Mouse (Mus musculus) hindbrain, postnatal 0 days (tissue): ENCODE results near the gene Olfr1256. TPM values are rescaled to one million over a fixed set of nuclear protein-coding genes. Genes with fewer than 3 reads are reported as not detected.

Experiments
- ATAC-seq: fragments of 200-750 bp; cut with Nextera tagmentation; 2 replicates; pipeline ENCODE4 v1.8.0; 2017; ENCODE audit warnings: mild to moderate bottlenecking, moderate TSS enrichment, moderate library complexity
- DNase-seq: peaks from one replicate; pipeline ENCODE4 v3.0.0-alpha.2; 2015; ENCODE audit warnings: low spot score
- H3K27ac ChIP-seq: fragments of 300-500 bp; sonication (generic); 2 replicates; pipeline ENCODE4 v1.5.1; 2014; ENCODE audit warnings: mild to moderate bottlenecking
- H3K27me3 ChIP-seq: fragments of 300-500 bp; sonication (generic); 2 replicates; pipeline ENCODE4 v1.6.1; 2014; ENCODE audit warnings: low read length, mixed read lengths; ENCODE audit not compliant: insufficient read depth
- H3K36me3 ChIP-seq: fragments of 300-500 bp; sonication (generic); 2 replicates; pipeline ENCODE4 v1.6.1; 2014; ENCODE audit warnings: low read length, mixed read lengths; ENCODE audit not compliant: insufficient read depth
- H3K4me1 ChIP-seq: fragments of 300-500 bp; sonication (generic); 2 replicates; pipeline ENCODE4 v1.6.1; 2014; ENCODE audit warnings: antibody characterized with exemption, low read length, mixed read lengths; ENCODE audit not compliant: insufficient read depth
- H3K4me2 ChIP-seq: fragments of 300-500 bp; sonication (generic); 2 replicates; pipeline ENCODE4 v1.6.1; 2014; ENCODE audit warnings: low read depth, mild to moderate bottlenecking, low read length, moderate library complexity, mixed read lengths
- H3K4me3 ChIP-seq: fragments of 300-500 bp; sonication (generic); 2 replicates; pipeline ENCODE4 v1.5.1; 2014; ENCODE audit warnings: low read length
- H3K9ac ChIP-seq: fragments of 300-500 bp; sonication (generic); replicated peaks from 2 replicates; pipeline ENCODE4 v1.6.1; 2014; ENCODE audit warnings: mild to moderate bottlenecking, low read length, moderate library complexity, mixed read lengths
- H3K9me3 ChIP-seq: fragments of 300-500 bp; sonication (generic); 2 replicates; pipeline ENCODE4 v1.6.1; 2016; ENCODE audit warnings: low read length, mixed read lengths
- CTCF ChIP-seq: IDR thresholded peaks from 2 replicates; pipeline ENCODE4 v1.5.1; 2016; ENCODE audit warnings: antibody characterized with exemption, control low read depth, low read depth
- WGBS: fragments of 180-500 bp; shearing (Covaris S2); extraction: QIAGEN DNeasy Blood & Tissue Kit; methylation state at CpG from one replicate; pipeline ENCODE4 v1.1.7; 2014; 5-methylcytosine and 5-hydroxymethylcytosine counted together
- polyA plus RNA-seq: library from polyadenylated mRNA; unstranded; fragments of >200 nt; fragmentation: Nextera tagmentation; extraction: Ambion mirVana; gene quantifications from 2 replicates; pipeline ENCODE4 v1.2.1, GENCODE M21; 2015
- total RNA-seq: library from RNA; depleted of rRNA; stranded (reverse); fragments of >200 nt; gene quantifications from 2 replicates; pipeline ENCODE4 v1.2.3, GENCODE M21; 2014; rRNA removed

Olfr1256 gene
- total and polyA plus RNA-seq, 2 experiments from 2014 or later = 0.05 TPM; not detected in 1

DNA sequence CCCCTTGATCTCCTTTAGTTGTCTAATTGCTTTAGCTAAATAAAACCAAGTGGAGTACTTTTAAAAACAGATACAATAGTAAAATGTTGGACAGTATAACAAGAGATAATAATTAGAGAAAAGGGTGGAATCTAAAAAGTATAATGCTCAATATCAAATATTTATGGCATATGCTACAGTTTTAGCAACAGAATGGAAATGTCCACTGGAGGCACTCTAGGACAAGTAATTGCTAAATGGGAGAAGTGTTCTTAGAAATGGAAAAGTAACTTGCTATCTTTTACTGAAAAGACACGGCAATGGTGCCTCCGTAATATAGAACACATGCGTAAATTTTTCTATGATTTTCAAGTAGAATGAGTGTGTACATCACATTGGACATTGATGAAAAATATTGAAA is 41.8 kb downstream of the Olfr1256 start:
- Histone ChIP-seq H3K4me2 (no peak overlapping the region), H3K27me3 (no peaks in the 10 kb centered on the region), H3K4me1 (no peaks in the 10 kb centered on the region), H3K9me3 (no peaks in the 10 kb centered on the region), H3K27ac (no peak overlapping the region), H3K36me3 (no peaks in the 10 kb centered on the region), H3K9ac (no peak overlapping the region), H3K4me3 (no peak overlapping the region)
- ATAC-seq (no peak), DNase-seq (peak; percentile 4)
- 89% methylated on average over 3 of the region's 3 CpGs for WGBS
- peak; percentile 33; the same call in 1 of the 2 replicates for TF ChIP-seq CTCF

DNA sequence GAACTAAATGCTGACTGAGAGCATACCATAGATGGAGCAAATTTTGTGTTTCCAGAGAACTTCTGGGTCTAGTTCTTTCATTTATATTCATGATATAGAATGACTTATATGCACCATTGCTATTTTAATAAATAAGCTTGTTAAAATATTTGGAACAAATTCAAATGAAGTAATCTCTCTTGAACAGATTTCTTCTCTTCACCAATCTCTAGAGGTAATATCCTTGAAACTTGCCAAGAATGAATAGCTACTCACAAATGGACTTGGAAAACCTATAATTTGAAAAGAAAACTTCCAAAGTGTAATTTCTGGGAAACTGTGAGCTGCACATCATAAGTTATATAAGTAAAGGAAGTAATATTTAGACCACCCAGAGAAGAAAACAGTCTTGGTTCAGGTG is 47.8 kb downstream of the Olfr1256 start, which contains the start of gene Olfr1254:
Gene Olfr1254 (minus strand): TSS at position 101 of the 400 bp plus-strand sequence.
- no peak for ATAC-seq

More for the DNA sequence above, 47.8 kb downstream of the Olfr1256 start, which contains the start of gene Olfr1254:
- H3K9ac ChIP-seq = no peak within 1 kb of the TSS
- no peaks in the 10 kb centered on the region for H3K9me3 ChIP-seq
- H3K4me2 ChIP-seq = no peak within 1 kb of the TSS
- no peaks in the 10 kb centered on the region for H3K4me1 ChIP-seq
- H3K27ac ChIP-seq = no peak within 1 kb of the TSS
- no peak within 1 kb of the TSS for H3K4me3 ChIP-seq
- no peak for DNase-seq
- no peaks in the 10 kb centered on the region for H3K27me3 ChIP-seq
- no peaks in the 10 kb centered on the region for H3K36me3 ChIP-seq
- TF ChIP-seq CTCF = no peak

Other genes with a start within 250 kb of the Olfr1256 start
- not detected in 2 replicates for gene Olfr1246, start 248.4 kb downstream of the Olfr1256 start, total RNA-seq
- not detected in 2 replicates for gene Olfr1246, start 248.4 kb downstream of the Olfr1256 start, polyA plus RNA-seq
- not detected in 2 replicates for gene Olfr1247, start 227.4 kb downstream of the Olfr1256 start, total RNA-seq
- not detected in 2 replicates for gene Olfr1247, start 227.4 kb downstream of the Olfr1256 start, polyA plus RNA-seq
- gene Olfr1248, start 223.3 kb downstream of the Olfr1256 start, total RNA-seq = not detected in 2 replicates
- gene Olfr1248, start 223.3 kb downstream of the Olfr1256 start, polyA plus RNA-seq = not detected in 2 replicates
- not detected in 2 replicates for gene Olfr1249, start 206.6 kb downstream of the Olfr1256 start, total RNA-seq
- gene Olfr1249, start 206.6 kb downstream of the Olfr1256 start, polyA plus RNA-seq = not detected in 2 replicates
- gene Olfr1250, start 180.1 kb downstream of the Olfr1256 start, total RNA-seq = not detected in 2 replicates
- not detected in 2 replicates for gene Olfr1250, start 180.1 kb downstream of the Olfr1256 start, polyA plus RNA-seq
- gene Olfr1251, start 169.6 kb downstream of the Olfr1256 start, total RNA-seq = not detected in 2 replicates
- gene Olfr1251, start 169.6 kb downstream of the Olfr1256 start, polyA plus RNA-seq = not detected in 2 replicates
- not detected in 2 replicates for gene Olfr1252, start 116.5 kb downstream of the Olfr1256 start, total RNA-seq
- gene Olfr1252, start 116.5 kb downstream of the Olfr1256 start, polyA plus RNA-seq = not detected in 2 replicates
- gene Olfr1253, start 84.5 kb downstream of the Olfr1256 start, total RNA-seq = not detected in 2 replicates
- gene Olfr1253, start 84.5 kb downstream of the Olfr1256 start, polyA plus RNA-seq = not detected in 2 replicates
- gene Olfr1254, start 47.9 kb downstream of the Olfr1256 start, total RNA-seq = not detected in 2 replicates
- not detected in 2 replicates for gene Olfr1254, start 47.9 kb downstream of the Olfr1256 start, polyA plus RNA-seq
- not detected in 2 replicates for gene Olfr1255, start 29.5 kb downstream of the Olfr1256 start, total RNA-seq
- gene Olfr1255, start 29.5 kb downstream of the Olfr1256 start, polyA plus RNA-seq = not detected in 2 replicates
- gene Olfr48, start 6.7 kb upstream of the Olfr1256 start, total RNA-seq = 0.37 TPM in 1 of 2 replicates, not detected in the other
- 0.15 and 0.30 TPM in 2 replicates for gene Olfr48, start 6.7 kb upstream of the Olfr1256 start, polyA plus RNA-seq
- not detected in 2 replicates for gene Olfr1257, start 36.9 kb upstream of the Olfr1256 start, total RNA-seq
- not detected in 2 replicates for gene Olfr1257, start 36.9 kb upstream of the Olfr1256 start, polyA plus RNA-seq
- not detected in 2 replicates for gene Olfr1258, start 85.8 kb upstream of the Olfr1256 start, total RNA-seq
- gene Olfr1258, start 85.8 kb upstream of the Olfr1256 start, polyA plus RNA-seq = not detected in 2 replicates
- gene Olfr1259, start 107.1 kb upstream of the Olfr1256 start, total RNA-seq = not detected in 2 replicates
- gene Olfr1259, start 107.1 kb upstream of the Olfr1256 start, polyA plus RNA-seq = not detected in 2 replicates
- not detected in 2 replicates for gene Olfr1260, start 132.8 kb upstream of the Olfr1256 start, total RNA-seq
- not detected in 2 replicates for gene Olfr1260, start 132.8 kb upstream of the Olfr1256 start, polyA plus RNA-seq
- gene Olfr1261, start 149.7 kb upstream of the Olfr1256 start, total RNA-seq = not detected in 2 replicates
- not detected in 2 replicates for gene Olfr1261, start 149.7 kb upstream of the Olfr1256 start, polyA plus RNA-seq
- gene Olfr1262, start 158.6 kb upstream of the Olfr1256 start, total RNA-seq = not detected in 2 replicates
- not detected in 2 replicates for gene Olfr1262, start 158.6 kb upstream of the Olfr1256 start, polyA plus RNA-seq
- gene Olfr1263, start 170.6 kb upstream of the Olfr1256 start, total RNA-seq = not detected in 2 replicates
- not detected in 2 replicates for gene Olfr1263, start 170.6 kb upstream of the Olfr1256 start, polyA plus RNA-seq
- not detected in 2 replicates for gene Olfr1264, start 184.0 kb upstream of the Olfr1256 start, total RNA-seq
- not detected in 2 replicates for gene Olfr1264, start 184.0 kb upstream of the Olfr1256 start, polyA plus RNA-seq
- gene Olfr1265, start 193.8 kb upstream of the Olfr1256 start, total RNA-seq = not detected in 2 replicates
- not detected in 2 replicates for gene Olfr1265, start 193.8 kb upstream of the Olfr1256 start, polyA plus RNA-seq
- not detected in 2 replicates for gene Olfr140, start 222.0 kb upstream of the Olfr1256 start, total RNA-seq
- not detected in 2 replicates for gene Olfr140, start 222.0 kb upstream of the Olfr1256 start, polyA plus RNA-seq